Mouse (Mus musculus) lung, postnatal 25 days (tissue): ENCODE measurements around the gene Sult1a1.
A peak's percentile ranks its signal among the peaks of the same experiment; 100 is the strongest.
"Not testable (repeated sequence)": the region's sequence is repeated elsewhere in the genome, so short reads cannot be mapped to it uniquely, and the experiment has no call there.

Experiments used
- DNase-seq: peaks from one replicate; pipeline ENCODE4 v3.0.0; 2022; ENCODE audit warnings: low spot score

Gene Sult1a1

DNA sequence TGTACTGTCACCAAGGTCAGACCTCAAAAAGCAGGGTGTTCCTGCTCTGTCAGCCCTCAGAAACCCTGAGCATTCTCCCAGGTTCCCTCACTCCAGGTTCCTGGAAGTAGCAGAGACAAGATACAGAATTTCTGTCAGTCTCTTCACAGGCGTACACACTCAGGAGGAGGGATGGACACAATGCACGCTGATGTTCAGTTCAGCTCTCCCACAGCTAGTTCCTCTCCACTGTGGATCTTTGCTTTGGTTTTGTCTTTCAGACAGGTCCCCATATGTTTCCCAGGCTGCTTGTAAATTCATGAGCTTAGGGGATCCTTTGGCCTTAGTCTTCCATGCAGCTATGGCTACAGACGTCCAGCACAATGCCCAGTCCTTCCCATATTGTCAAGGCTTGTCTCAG, 20.7 kb upstream of the Sult1a1 start:
- DNase-seq: no peak

DNA sequence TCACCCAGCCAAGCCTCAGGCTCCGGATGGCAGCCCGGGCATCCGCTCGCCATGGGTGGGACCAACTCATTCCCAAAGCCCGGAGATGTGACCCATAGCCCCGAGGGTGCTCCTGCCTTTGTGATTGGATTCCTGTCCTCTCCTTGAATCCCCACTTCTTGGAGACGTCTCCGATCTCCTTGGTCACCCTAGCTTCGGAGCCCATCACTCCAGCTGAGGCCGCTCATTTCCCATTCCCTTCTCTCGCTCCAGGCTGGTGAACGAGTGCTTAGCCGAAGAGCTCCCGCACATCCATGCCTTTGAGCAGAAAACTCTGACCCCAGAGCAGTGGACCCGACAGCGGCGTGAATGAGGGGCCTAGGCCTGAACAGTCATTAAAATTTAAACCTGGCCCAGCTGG, 20.1 kb upstream of the Sult1a1 start:
- DNase-seq: no peak

DNA sequence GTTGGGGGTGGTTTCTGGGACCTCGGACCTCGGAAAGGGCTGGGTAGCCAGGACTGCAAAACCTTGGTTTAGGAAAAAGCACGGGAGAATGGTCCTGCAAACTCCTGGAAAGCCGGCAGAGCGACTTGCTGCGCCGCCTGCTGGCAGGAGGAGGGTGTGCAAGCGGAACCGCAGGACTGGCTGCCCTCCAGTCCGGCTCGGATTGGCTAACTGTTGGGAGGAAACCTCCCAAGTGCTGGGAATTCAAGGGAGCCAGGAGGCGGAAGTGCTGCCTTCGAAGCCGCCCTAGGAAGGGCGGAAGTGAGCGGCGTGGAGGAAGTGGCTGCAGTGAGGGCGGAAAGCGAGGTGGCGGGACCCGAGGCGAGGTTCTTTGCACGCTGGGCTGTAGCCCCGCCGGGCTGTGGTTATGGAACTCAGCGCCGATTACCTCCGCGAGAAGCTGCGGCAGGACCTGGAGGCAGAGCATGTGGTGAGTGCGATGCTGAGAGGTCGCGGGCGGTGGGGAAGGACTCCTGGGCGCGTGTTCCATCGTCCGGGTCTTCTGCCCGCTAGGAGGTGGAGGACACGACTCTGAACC, 19.5 kb upstream of the Sult1a1 start, which contains the start of gene Slx1b:
Gene Slx1b, minus strand, starts transcription at position 154 of the 577 bp plus-strand sequence.
- DNase-seq: peak; percentile 97

DNA sequence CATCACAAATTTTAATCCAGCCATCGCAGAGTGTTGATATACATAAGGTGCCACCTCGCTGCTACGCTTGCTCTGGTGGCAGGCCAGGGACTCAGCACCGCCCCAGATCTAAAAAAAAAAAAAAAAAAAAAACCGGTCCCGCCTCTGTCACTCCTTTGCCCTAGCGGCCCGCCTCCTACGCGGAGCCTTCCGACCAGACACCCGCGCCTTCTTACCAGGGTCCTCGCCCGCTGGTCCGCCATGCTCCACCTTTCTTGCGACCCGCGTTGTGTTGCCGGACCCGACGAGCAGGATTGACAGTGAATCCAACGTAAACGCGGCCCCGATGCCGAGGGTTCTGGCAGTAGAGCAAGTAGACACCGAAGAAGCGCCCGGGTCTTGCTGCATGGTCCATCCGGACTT, 19.0 kb upstream of the Sult1a1 start, which contains the start of gene Bola2:
Gene Bola2, plus strand, starts transcription at position 192 of the 402 bp plus-strand sequence.
- peak; percentile 73 for DNase-seq

GRCm38 (mm10) chr7:126694441-126695051, 18.3 kb upstream of the Sult1a1 start:
- DNase-seq: no peak

- no peak for DNase-seq
These were observed 17.5 kb upstream of the Sult1a1 start for GRCm38 (mm10) chr7:126693781-126694180.

DNA sequence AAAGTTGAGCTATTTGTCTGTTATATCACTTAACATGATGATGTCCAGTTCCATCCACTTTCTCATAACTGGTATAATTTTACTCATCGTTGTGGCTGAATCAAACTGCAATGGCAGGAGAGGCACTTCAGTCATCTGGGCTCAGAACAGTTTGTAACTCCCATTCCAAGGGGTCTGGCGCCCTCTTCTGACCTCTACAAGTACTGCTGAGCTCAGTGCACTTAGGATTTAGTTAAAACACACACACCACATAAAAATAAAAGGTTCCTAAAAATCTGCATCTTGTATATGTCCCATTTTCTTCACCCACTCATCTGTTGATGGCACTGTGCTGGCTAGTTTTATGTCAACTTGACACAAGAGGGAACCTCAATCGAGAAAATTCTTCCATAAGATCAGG, 17.0 kb upstream of the Sult1a1 start:
- peak; percentile 90 for DNase-seq

DNA sequence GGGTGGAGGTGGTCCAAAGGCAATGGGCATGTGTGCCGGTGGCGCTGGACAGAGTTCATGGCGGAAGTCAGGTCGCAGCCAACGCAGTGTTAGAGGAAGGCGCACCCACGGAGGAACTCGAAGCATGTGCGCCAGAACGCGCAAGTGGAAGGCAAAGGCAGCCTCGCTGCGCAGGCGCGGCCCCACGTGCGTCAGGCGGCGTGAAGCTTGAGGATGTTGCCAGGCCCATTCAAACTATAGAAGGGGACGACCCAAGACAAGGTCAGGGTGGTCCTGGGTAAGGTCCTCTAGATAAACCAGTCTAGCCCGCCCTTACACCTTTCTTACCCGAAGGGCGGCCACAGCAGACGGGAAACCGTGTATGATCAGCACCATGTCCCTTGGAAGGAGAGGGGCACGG, 16.2 kb upstream of the Sult1a1 start:
- DNase-seq: no peak

DNA sequence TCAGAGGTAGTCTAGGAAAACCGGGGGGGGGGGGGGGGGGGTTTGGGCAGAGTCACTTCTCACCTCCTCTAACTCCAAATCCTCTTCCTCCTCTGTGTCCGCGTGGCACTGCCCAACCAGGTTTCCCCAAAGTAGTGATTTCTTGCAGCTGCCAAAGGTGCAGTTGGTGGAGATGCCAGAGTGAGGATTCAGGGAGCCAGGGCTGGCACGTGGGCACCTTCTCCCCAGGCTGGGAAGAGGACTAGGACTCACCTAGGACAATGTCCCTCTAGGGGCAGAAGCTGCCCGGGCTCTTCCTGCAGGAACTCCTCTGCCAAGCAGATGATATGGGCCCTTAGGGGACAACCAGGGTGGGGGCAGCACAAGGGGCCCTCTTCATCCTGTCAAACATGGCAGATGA, 15.4 kb upstream of the Sult1a1 start:
- no peak for DNase-seq

DNA sequence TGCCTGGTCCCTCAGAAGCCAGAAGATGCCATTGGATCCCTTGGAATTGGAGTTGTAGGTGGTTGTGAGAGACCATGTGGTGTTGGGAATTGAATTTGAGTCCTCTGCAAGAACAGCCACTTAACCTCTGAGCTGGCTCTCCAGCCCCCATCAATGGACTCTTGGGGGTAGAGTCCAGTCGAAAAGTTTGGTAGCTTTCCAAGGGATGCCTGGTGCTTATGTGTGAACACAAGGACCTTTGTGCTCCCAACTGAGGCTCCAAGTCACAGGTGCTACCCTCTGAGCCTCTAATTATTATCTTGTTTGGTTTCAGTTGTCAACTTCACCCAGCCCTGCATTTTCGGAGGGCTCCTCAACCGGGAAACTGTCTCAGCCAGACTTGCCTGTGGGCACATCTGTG, 14.5 kb upstream of the Sult1a1 start:
- DNase-seq: no peak

- no peak for DNase-seq
These were observed 12.8 kb upstream of the Sult1a1 start for GRCm38 (mm10) chr7:126689021-126689420.

GRCm38 (mm10) chr7:126688156-126688555, 11.9 kb upstream of the Sult1a1 start:
- DNase-seq: not testable (repeated sequence)

GRCm38 (mm10) chr7:126681221-126681620, 5.0 kb upstream of the Sult1a1 start:
- DNase-seq: no peak

DNA sequence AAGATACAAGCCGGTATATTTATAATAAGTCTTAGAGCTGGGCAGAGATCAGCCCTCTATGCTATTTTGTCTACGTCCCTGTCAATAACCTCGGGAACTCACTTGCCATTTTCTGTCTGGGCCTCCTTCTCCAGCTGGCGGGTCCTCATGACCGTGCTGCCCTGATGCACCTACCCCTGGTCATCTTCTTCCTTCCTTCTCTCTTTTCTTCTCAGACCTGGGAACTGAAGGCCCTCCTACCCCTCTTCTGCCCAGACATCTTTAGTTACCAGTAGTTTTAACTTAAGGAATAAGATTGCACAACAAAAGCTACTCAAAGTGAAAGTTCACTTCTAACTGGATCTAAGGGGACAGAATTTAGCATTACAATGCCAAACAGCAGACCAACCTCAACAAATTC, 3.5 kb upstream of the Sult1a1 start:
- DNase-seq: no peak

DNA sequence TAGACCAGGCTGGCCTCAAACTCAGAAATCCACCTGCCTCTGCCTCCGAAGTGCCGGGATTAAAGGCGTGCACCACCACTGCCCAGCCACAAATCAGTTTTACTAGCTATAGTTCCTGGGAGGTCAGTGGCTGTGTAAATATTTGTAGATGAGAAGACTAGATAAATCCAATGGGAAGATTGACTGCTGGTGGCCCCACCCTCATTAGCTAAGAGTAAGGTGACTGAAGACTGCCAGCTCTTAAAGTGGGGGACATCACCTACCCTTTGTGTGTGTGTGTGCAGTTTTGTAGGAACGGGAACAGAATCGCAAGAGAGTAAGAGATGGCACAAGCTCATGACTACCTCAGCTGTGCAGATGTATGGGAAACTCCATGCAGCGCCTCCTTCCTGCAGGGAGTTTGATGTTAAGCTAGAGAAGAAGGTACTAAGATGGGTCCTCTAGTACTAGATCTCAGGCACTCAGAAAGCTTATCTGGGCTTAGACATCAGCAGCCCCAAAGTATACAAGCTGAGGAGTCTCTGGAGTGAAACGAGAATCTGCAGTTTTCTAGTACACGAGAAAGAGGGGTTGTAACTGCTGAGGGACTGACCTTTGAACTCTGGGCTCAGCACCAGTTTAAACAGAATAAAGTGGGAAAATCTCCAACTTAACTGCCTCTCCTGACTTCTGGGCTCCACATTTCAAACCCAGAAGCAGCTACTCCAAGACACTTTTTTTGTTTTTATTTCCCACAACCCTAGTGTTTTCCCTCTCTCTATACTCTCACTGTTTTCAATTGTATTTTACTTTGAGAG, 2.5 kb upstream of the Sult1a1 start:
- no peak for DNase-seq

DNA sequence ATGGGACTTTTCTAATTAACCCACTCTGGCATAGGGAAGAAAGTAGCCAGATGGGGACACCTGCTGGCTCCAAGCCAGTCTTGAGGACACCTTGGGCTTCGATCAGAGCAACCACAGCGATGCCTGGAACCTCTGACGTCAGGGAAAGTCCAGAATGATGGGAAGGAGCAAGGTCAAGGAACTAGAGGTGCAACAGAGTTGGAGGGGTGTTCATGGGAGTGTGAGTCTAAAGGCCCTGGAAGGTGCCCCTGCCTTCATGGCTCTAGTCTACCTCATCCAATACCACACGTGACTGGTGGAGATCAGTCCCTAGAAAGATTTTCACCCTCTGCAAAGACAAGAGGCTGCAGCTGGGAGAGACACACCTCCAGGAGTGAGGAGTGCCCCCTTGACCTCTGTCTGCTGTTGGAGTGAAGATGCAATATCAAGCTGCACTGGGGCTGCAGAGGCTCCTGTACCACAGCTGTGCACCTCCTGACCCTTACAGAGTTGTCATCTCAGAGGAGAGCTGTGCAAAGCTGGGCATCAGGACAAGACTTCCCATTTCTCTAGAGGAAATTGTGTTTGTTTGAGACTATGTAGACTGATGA, 494 bp upstream of the Sult1a1 start:
- no peak for DNase-seq

DNA sequence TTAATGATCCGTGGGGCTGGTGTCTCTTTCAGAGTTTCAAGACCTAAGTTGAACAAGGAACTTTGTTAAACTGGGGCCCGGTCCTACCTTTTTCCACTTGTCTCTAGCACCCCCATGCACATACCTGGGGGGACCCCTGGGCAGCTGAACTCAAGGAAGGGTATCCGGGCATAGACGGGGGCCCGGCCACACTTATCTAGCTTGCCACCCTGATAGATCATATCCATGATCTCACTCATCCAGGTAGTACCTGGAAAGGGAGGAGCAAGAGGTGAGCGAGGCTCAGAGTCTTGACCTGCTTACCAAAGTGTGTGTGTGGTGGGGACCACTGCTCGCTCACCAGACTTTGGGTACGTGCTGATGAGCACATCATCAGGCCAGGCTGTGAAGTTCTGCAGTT, 1.1 kb downstream of the Sult1a1 start:
- DNase-seq: no peak

DNA sequence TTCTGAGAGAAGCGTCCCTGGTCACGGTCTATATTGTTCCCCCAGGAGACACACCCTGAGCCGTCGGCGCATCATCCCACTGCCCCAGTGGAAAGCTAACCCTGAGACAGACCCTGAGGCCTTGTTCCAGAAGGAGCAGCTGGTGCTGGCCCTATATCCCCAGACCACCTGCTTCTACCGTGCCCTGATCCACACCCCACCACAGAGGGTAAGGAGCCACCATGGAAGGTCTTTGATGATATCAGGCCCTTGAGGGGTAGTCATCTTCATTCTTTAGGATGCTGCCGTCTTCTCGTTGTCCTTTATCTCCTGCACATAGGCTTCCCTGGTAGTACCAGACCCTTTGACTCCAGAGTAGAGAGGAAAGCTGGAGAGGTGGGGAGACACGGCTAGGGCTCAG, 4.1 kb downstream of the Sult1a1 start:
- DNase-seq: no peak

DNA sequence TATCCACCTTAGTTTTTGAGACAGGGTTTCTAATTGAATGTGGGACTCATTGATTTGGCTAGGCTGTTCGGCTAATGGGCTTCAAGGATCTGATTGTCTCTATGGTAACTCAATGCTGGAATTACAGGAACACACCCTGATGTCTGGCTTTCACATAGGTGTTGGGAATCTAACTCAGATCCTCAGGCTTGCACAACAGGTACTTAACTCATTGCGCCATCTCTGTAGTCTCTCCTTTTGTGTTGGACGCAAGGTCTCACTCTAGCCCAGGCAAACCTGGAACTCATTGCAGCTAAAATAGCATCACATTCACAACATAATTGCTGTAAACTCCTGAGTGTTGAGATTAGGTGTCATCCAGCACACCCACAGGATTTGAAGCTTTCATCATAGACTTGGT, 6.1 kb downstream of the Sult1a1 start:
- DNase-seq: peak; percentile 52

GRCm38 (mm10) chr7:126668452-126668851, 7.8 kb downstream of the Sult1a1 start:
- no peak for DNase-seq

DNA sequence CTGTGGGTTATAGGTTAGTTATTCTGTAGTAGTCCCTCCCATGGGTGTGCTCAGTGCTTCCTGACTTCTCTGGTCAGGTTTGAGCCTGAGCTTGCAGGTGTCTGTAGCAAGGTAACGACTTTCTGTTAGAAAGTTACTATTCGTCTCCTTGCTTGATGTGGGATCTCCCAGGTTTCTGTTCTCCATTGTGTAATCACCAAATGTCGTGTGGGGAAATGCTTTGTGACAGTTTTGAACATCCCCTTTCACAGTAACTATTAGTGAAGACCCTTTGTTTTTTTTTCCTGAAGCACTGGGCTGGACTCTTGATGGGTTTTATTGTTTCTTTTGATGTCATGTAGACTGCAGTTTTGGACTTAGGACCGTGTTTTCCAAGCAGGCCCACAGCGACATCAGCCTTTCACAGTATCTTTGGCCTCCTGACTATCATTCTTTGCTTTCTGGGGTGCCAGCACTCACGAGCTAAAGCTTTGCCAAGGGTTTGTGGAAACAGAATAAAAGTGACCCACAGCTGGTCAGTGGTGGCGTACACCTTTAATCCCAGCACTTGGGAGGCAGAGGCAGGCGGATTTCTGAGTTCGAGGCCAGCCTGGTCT, 8.6 kb downstream of the Sult1a1 start:
- no peak for DNase-seq

GRCm38 (mm10) chr7:126665269-126665668, 11.0 kb downstream of the Sult1a1 start:
- peak; percentile 51 for DNase-seq
